Mouse (Mus musculus) left cerebral cortex, postnatal 25 days (tissue): ENCODE results near the gene Mpzl1. TPM values are rescaled to one million over a fixed set of nuclear protein-coding genes. Genes with fewer than 3 reads are reported as not detected.

Source experiments
- DNase-seq, 2 experiments: peaks; one replicate each; pipeline ENCODE4 v3.0.0; 2022; ENCODE audit warnings: low spot score in 2 of 2, mixed read lengths in 1 of 2
- intact Hi-C: fragments of 180-260 bp; cut with DNase I; formaldehyde crosslinking; loops from one replicate; pipeline ENCODE4 v1.15.1; 2025
- total RNA-seq, 2 experiments: library from RNA; stranded (reverse); gene quantifications; 2 replicates each; pipeline ENCODE4 v1.2.3; 2021

Gene Mpzl1
- total RNA-seq, 2 experiments from 2014 or later: 34.2 to 36.6 TPM

DNA sequence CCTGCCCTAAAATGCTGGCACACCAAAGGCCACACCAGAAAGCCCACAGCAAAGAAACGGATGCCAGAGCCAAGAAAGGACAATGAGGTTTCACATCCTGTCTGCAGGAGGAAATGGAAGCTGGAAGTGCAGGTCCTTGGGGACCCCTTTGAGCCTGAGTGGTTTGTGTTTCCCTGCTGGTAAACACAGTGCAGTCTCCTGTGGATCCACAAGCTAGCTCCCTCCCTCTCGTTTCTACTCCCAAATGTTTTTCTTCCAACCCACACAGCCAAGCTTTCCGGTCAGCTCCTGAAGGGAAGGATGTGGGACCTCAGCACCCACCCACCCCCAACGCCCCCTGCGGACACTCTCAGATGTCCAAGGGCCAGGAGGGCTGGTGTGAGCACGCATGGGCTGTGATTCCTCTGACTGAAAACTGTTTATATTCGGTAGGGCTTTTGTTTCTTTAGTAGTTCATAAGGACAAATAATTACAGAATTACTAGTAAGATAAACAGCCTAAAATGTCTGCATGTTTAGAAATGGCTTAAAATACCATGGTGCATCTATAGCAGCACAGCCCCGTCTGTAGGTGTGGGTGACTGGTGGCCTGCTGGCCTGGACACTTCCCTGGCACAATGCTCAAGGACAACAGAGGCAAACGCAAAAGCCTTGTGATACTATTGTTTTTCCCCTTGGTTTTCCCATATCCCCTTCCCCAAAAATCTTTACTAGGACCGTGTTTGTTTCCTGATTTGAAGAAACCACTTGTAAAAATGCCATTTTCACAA is 44.9 kb downstream of the Mpzl1 start:
- no peak for DNase-seq
- intact Hi-C loops: no loop called here

DNA sequence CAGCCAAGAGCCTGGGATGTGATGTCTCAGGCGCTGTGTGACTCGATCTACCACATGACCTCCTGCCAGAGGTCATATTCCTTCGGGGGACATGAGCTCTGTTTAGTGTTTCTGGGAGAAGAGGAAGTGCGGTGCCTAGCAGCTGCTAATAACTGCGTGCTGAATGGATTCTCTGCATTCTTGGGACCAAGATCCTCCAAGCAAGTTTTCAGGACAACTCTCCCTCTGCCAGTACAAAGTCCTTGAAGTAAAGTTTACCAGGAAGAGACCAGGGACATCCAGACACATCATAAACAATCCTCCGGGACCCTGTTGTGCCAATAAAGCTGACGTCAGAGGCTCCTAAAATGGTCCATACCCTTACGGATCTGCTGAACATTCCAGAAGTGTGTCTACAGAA is 46.5 kb downstream of the Mpzl1 start:
- no peak for DNase-seq
- intact Hi-C loops: no loop called here

DNA sequence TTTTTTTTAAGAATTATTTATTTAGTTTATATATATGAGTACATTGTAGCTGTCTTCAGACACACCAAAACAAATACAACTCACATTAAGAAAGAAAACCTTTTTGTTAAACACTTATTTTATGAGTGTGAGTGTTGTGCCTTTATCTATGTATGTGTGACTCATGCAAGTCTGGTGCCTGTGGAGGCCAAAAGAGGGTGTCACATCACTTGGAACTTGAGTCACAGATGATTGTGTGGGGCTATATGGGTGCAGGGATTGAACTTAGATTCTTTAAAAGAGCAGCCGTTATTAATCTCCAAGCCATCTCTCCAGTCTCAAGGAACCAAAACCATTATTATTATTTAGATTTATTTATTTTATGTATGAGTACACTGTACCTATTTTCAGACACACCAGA is 48.0 kb downstream of the Mpzl1 start:
- no peak for DNase-seq
- intact Hi-C loops: no loop called here

DNA sequence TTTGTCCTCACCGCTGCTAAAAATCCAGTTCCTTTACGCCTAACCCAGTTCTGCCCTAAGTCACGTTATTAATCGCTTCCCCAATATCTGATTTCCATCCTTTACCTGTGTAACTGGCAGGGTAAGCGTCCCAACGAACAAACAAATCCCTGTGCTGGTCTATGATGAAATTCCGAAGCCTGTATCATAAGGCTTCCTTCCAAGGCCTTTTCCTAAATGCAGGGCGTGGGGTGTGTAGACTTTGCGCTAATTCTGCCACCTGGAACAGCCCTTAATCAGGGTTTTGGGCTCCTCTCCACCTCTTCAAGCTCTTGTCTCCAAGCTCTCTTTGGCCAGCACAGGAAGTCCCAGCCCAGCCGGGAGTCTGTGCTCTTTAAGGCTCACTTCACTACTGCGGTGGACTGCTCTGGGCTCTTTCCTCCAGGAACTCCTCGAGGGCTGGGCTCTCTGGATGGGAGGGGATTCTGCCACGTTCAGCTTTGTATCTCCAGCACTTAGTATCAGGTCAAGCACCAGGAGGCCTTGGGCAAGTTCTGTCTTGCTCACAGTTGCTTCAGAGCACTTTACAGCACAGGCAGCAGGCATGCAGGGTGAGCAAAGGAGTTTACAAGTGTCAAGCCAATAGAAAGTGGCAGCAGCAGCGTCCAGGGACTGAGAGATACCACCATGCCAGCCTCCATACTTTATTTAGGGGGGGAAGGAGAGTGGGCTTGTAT is 48.8 kb downstream of the Mpzl1 start:
- intact Hi-C loops: no loop called here
- no peak for DNase-seq

DNA sequence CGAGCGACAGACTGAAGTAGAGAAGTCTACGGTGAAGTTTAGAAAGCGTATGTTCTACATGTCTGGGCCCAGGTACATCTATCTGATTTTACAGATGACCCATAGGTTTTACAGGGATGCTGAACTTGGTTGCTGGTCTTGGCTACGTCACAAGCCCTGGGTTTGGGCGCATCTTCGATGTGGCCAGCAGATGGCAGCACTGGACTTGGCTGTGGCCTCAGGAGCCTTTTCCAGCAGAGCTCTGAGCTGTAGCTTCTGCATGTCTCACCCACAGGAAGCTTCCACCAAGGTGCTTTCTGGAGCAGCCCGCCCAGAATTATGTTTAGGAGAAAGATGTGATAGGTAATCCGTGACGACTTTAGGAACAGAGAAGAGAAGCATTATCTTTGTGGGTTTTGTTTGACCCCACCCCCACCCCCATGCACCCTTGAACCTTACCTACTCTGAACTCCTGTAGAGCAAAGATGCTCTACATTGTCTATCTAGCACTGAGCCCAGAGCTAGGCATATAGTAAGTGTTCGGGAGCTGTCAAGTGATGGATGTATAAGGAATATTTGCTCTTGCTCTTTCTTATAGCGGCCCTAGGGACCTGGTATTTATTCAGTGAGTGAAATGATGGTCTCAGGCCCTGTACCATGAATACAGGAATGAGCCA is 50.7 kb downstream of the Mpzl1 start:
- peak; percentile 90 to 94 for DNase-seq
- intact Hi-C loops: loop anchor here (1.0 to 5.0 kb wide), 3 partner anchors 59 to 154 kb away; no protein-coding TSS in a partner anchor

DNA sequence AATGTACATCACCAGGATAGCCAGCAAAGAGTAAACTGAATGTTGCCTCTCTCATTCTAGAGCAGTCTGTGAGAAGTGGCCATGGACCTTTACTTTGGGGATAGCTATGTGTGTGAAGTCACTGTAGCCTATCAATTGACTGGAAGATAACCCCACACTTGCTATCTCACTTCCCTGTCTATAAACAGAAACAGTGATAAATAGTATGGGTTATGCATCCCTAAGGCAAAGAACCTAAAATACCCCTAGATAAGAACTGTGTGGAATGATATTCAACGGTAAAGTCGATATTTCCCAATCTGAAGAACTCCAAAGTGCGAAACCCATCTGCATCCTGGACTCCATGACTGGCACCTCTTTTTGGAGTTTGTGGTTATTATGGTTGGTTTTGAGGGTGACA is 53.1 kb downstream of the Mpzl1 start:
- no peak for DNase-seq
- intact Hi-C loops: loop anchor here (5.0 kb wide), 2 partner anchors 61 to 156 kb away; no protein-coding TSS in a partner anchor

DNA sequence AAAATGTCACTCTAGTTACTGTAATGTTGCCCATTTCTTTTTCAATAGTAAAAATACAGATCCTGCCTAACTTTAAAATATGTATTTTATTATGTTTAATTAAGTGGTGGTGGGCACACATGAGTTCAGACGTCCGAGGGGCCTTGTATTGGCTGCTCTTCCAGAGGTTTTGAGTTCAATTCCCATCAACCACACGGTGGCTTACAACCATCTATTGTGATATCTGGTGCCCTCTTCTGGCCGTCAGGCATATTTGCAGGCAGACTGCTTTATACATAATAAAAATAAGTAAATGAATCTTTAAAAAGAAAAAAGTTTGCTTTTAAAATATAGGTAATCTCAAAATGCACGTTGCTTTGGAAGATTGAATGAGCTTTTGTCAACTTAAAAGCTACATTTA is 55.0 kb downstream of the Mpzl1 start:
- no peak for DNase-seq
- intact Hi-C loops: no loop called here

DNA sequence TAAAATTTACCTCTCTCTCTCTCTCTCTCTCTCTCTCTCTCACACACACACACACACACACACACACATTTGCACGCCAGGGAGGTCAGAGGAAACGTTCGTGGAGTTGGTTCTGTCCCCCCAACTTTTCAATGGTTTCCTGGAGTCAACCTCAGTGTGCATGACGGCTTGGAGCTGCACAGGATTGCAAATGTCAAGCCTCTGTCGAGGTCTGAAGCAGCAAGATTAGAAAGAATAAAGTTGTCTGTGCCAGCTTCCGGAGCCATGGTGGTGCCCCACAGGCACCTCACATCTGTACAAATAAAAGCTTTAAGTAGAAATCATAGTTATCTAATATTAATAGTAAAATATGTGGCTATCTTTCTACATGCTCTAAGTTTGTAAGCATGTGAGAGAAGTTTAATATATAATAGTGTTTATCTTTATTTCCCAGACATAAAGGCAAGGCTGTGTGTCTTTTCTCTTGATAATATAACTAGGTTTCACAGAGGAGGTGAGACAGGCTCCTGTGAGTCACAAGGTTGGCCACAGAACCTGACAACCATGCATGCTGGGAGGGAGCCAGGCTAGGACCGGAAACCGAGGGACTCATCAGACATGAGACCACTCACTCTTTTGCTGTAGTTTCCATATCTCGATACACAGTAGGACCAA is 57.8 kb downstream of the Mpzl1 start:
- intact Hi-C loops: no loop called here
- no peak for DNase-seq

DNA sequence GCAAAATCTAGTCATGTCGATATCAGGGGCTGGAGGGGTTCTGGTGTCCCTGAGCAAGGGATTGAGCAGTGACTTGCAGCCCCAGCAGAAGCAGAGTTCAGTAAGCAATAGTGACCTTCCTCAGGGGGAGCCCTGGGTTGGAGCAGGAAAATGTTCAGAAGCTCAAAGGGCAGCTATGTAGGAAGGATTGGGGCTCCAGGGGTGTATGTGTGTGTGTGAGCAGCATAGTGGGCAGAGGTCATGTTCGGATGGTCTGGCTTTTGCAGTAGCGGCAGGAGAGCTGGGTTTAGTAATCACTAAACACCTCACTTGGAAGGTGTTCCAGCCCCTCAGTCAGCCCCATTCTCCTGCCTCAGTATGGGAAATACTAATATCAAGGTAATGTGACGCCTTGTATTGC is 58.3 kb downstream of the Mpzl1 start:
- intact Hi-C loops: no loop called here
- DNase-seq: no peak

DNA sequence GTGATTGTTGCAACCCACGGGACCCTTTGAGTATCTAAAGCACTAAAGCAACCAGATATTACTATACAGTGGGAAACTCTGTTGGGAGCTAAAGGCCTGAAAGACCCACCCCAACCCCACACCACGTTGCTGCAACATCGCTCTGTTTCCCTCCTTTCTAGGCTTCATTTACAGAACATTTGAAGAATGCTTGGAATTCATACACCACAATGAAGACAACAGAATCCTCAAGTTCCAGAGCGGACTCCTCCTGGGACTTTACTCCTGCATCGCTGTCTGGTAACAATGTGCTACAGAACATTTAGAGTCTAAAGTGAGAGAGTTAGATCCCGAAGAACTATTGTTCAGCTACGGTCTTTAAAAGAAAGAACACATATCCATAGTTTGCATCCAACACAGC is 66.9 kb downstream of the Mpzl1 start:
- DNase-seq: no peak
- intact Hi-C loops: no loop called here

DNA sequence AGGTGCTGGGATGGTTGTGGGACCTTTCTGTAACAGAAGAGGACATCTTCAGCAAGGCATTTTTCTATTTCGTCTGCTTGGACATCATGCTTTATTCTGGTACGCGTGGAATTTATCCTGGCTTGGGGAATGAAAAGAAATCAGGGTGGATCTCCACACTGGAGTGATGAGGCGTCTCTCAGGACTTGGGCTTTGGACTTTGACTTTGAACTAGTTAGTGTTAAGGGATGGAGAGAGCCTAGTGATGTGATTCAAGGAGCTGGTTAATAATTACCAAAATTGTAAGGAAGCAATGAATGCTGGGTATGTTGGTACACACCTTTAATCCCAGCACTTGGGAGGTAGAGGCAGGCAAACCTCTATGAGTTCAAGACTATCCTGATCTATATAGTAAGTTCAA is 69.1 kb downstream of the Mpzl1 start:
- no peak for DNase-seq
- intact Hi-C loops: no loop called here

DNA sequence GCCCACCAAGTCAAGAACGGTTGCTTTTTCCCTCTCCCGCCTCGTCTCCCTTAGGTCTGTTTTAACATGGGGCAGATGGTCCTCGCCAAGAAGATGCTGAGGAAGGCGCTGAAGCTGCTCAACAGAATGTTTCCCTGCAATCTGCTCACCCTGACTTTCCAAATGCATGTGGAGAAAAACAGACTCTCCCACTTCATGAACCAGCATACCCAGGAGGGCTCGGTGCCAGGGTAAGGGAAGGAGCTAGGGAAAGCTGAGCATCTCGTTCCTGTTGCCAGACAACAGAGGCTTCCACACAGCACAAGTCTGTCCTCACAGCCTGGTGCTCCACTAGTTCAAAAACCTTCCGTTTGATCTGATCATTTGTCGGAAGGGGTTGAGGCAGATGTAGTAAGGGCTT is 75.3 kb downstream of the Mpzl1 start:
- DNase-seq: peak; percentile 77 to 94
- intact Hi-C loops: loop anchor here (5.0 kb wide), 1 partner anchor 97 kb away; the partner anchor contains the start of genes Dcaf6 and Mpc2

DNA sequence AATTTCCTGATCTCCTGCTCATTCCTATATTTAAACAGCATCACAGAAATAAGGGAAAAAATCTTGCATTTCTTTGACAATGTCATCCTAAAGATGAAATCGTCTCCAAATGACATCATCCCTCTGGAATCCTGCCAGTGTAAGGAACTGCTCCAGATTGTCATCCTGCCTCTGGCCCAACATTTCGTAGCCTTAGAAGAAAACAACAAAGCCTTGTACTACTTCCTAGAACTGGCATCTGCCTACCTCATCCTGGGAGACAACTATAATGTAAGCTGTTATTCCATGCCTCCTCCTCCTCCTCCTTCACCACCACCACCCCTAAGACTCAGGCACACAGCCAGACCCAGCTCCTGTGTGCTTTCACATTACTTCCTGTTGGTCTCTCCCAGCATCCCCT is 77.6 kb downstream of the Mpzl1 start:
- intact Hi-C loops: loop anchor here (5.0 kb wide), 1 partner anchor 94 kb away; the partner anchor contains the start of genes Dcaf6 and Mpc2
- peak; percentile 51 to 73 for DNase-seq

Other genes with a start within 250 kb of the Mpzl1 start
- gene Dcaf6, start 174.1 kb downstream of the Mpzl1 start, total RNA-seq: 100 to 1,000 TPM in 1 of 2 experiments, 10 to 100 TPM in 1; 90.9 to 101 TPM
- 100 to 1,000 TPM; 126 to 141 TPM for gene Mpc2, start 173.9 kb downstream of the Mpzl1 start, total RNA-seq
- under 1 TPM; 0.41 to 0.71 TPM for gene Adcy10, start 149.4 kb downstream of the Mpzl1 start, total RNA-seq
- 1 to 10 TPM; 4.9 to 6.0 TPM for gene Rcsd1, start 75.2 kb upstream of the Mpzl1 start, total RNA-seq
- 10 to 100 TPM; 27.1 to 28.5 TPM for gene Creg1, start 129.2 kb upstream of the Mpzl1 start, total RNA-seq
- not detected for gene Cd247, start 154.1 kb upstream of the Mpzl1 start, total RNA-seq